Mouse (Mus musculus) C2C12 (cell line): ENCODE measurements around the gene Max. TPM values are rescaled to one million over a fixed set of nuclear protein-coding genes. Genes with fewer than 3 reads are reported as not detected.

Experiments used
- H3K27me3 ChIP-seq: one replicate; pipeline ENCODE4 v1.6.1; 2011; ENCODE audit not compliant: control insufficient read depth, insufficient read depth, insufficient read length
- H3K36me3 ChIP-seq: one replicate; pipeline ENCODE4 v1.6.1; 2011; ENCODE audit not compliant: control insufficient read depth, insufficient read depth
- H3K4me3 ChIP-seq: one replicate; pipeline ENCODE4 v1.5.1; 2011; ENCODE audit warnings: mild to moderate bottlenecking, control low read depth; ENCODE audit not compliant: poor library complexity, insufficient read depth, severe bottlenecking
- H3K79me2 ChIP-seq: one replicate; pipeline ENCODE4 v1.6.1; 2011; ENCODE audit not compliant: control insufficient read depth, insufficient read depth
- H3K79me3 ChIP-seq: one replicate; pipeline ENCODE4 v1.6.1; 2011; ENCODE audit warnings: low read depth, control low read depth
- H3ac ChIP-seq: one replicate; pipeline ENCODE3; 2011; ENCODE audit warnings: low read depth; ENCODE audit not compliant: control insufficient read depth, insufficient read length
- CEBPB ChIP-seq: IDR thresholded peaks from one replicate; pipeline ENCODE4 v1.6.1; 2011; ENCODE audit warnings: low read depth, mild to moderate bottlenecking, control low read depth, moderate library complexity
- CTCF ChIP-seq: IDR thresholded peaks from one replicate; pipeline ENCODE4 v1.5.1; 2011; ENCODE audit not compliant: control insufficient read depth, insufficient read depth, insufficient read length
- FOSL1 ChIP-seq: IDR thresholded peaks from one replicate; pipeline ENCODE4 v1.8.0; 2011; ENCODE audit warnings: mild to moderate bottlenecking, low read length; ENCODE audit not compliant: poor library complexity, insufficient read depth, severe bottlenecking
- MAX ChIP-seq: IDR thresholded peaks from one replicate; pipeline ENCODE4 v1.6.1; 2011; ENCODE audit warnings: mild to moderate bottlenecking, control low read depth
- MYOD1 ChIP-seq: IDR thresholded peaks from one replicate; pipeline ENCODE4 v1.6.1; 2011; ENCODE audit warnings: low read depth; ENCODE audit not compliant: control insufficient read depth, insufficient read length
- MYOG ChIP-seq: IDR thresholded peaks from one replicate; pipeline ENCODE4 v1.6.1; 2011; ENCODE audit not compliant: control insufficient read depth, insufficient read length; ENCODE audit errors: extremely low read depth
- USF1 ChIP-seq: IDR thresholded peaks from one replicate; pipeline ENCODE4 v1.6.1; 2011; ENCODE audit warnings: low read depth, mild to moderate bottlenecking, control low read depth, moderate library complexity
- polyA plus RNA-seq: library from polyadenylated mRNA; unstranded; fragments of >200 nt; fragmentation: generic; extraction: Trizol; gene quantifications from one replicate; pipeline ENCODE4 v1.2.1, GENCODE M21; 2012; ENCODE audit warnings: missing spikeins

The Max gene
- polyA plus RNA-seq, 1 experiment: 52.9 TPM

DNA sequence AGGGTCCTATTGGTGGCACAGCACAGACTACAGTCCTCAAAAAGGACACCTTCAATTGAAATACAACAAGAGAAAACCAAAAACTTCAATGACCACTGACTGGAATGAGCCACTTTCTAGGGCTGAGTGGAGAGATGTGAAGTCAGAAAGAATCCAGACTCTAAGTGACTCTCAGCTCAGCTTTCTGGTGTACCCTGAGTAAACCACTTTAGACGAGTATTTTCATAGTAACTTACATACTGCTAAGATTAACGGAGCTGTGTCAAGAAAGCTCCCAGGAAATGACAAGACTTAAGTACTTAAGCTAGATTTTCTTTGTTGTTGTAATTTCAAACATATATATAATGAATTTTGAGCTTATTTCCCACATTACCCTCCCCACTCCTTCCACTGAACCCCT, 13.8 kb downstream of the Max start:
- H3K4me3 ChIP-seq: no peak overlapping the region
- no peak overlapping the region for H3ac ChIP-seq
- peaks cover 4% of the 10 kb centered on the region for H3K79me3 ChIP-seq
- H3K36me3 ChIP-seq: peaks cover 83% of the 10 kb centered on the region
- no peaks in the 10 kb centered on the region for H3K27me3 ChIP-seq
- peaks cover 11% of the 10 kb centered on the region for H3K79me2 ChIP-seq
- TF ChIP-seq CEBPB (no peak), MYOG (no peak), MAX (no peak), MYOD1 (no peak), CTCF (no peak), FOSL1 (no peak), USF1 (no peak)

DNA sequence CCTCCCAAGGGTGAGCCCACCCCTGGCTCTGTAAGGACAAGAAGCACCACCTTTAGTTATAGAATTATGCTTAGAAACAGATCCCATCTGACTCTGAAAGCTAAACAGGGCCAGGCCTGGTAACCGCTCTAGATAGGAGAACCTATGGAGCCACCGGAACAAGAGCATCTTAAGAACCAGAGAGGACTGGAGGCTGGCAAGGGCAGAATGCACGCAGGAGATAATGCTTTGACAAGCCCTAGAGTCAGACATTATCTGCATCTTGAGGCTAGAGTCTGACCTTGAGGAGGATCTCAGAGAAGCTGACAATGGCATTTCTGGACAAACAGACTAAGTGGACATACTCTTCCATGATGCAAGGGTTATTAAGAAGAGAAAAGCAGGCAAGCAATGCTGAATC, 14.5 kb downstream of the Max start:
- Histone ChIP-seq H3K27me3 (no peaks in the 10 kb centered on the region), H3K36me3 (peaks cover 83% of the 10 kb centered on the region), H3K79me2 (peaks cover 14% of the 10 kb centered on the region), H3K79me3 (peaks cover 4% of the 10 kb centered on the region), H3K4me3 (no peak overlapping the region), H3ac (no peak overlapping the region)
- TF ChIP-seq MYOG: no peak
- TF ChIP-seq CEBPB: no peak
- TF ChIP-seq CTCF: no peak
- TF ChIP-seq MAX: no peak
- no peak for TF ChIP-seq FOSL1
- TF ChIP-seq MYOD1: no peak
- TF ChIP-seq USF1: no peak

DNA sequence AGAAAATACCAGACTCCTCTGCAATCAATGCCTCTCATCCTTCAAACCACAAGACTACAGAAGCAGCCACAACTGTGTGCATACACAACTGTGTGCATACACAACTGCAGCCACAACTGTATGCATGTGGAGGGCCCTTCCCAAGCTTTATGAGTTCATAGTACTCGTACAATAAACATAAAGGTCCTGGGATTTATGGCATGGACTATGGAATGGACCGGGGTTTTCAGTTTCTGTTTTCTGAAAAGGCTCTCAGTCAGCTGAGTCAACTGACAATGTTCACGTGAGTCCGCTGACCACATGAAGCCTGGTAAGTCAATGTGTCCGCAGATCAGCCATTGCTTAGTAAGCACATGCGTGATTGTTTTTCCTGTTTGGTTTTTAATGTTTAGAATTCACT, 18.5 kb downstream of the Max start:
- H3ac ChIP-seq: no peak overlapping the region
- no peak overlapping the region for H3K4me3 ChIP-seq
- H3K79me3 ChIP-seq: peaks cover 4% of the 10 kb centered on the region
- TF ChIP-seq CTCF (no peak), MAX (no peak), MYOD1 (no peak), MYOG (no peak), USF1 (no peak), CEBPB (no peak), FOSL1 (no peak)
- H3K27me3 ChIP-seq: no peaks in the 10 kb centered on the region
- H3K36me3 ChIP-seq: peaks cover 88% of the 10 kb centered on the region
- peaks cover 20% of the 10 kb centered on the region for H3K79me2 ChIP-seq

DNA sequence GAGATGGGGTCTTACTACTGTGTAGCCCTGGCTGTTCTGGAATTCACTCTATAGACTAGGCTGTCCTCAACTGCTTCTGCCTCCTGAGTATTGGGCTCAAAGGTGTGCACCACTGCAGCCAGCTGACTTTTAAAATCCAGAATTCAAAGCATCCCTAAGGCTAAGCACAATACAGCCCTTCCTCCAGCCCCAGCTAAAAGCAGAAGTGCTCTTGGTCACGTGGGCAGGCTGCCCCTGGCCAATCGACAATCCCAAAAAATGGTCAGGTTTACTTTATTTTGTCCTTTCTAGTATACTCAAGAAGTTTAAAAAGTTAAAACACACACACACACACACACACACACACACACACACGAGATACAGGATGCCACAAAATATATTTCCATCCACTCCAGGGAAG, 19.0 kb downstream of the Max start:
- peaks cover 19% of the 10 kb centered on the region for H3K79me2 ChIP-seq
- H3K36me3 ChIP-seq: peaks cover 87% of the 10 kb centered on the region
- H3K4me3 ChIP-seq: no peak overlapping the region
- H3ac ChIP-seq: no peak overlapping the region
- H3K79me3 ChIP-seq: peaks cover 4% of the 10 kb centered on the region
- TF ChIP-seq USF1 (no peak), FOSL1 (no peak), CTCF (no peak), MAX (no peak), MYOD1 (no peak), MYOG (no peak), CEBPB (no peak)
- H3K27me3 ChIP-seq: no peaks in the 10 kb centered on the region

DNA sequence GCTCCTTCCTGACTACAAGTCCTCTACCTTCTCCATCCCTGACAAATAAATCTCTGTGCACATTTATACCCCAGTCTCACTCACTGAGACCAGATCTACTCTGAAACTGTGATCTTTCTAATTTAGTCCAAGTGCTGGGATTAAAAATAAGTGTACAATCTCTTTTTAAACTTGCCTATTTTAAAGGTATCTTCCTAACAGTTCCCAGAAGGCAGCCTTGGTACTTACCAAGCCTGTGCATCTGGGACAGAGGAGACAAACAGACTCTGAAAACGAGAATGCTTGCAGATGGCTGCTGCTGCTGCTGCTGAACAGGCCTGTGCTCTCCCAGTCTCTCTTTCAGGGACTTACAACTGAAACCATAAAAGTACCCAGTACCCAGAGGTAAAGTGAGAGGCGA, 19.5 kb downstream of the Max start:
- Histone ChIP-seq H3K36me3 (peaks cover 87% of the 10 kb centered on the region), H3K27me3 (no peaks in the 10 kb centered on the region), H3ac (no peak overlapping the region), H3K4me3 (no peak overlapping the region), H3K79me2 (peaks cover 14% of the 10 kb centered on the region), H3K79me3 (peaks cover 4% of the 10 kb centered on the region)
- TF ChIP-seq CTCF: no peak
- TF ChIP-seq MAX: no peak
- no peak for TF ChIP-seq MYOD1
- no peak for TF ChIP-seq MYOG
- no peak for TF ChIP-seq USF1
- no peak for TF ChIP-seq CEBPB
- no peak for TF ChIP-seq FOSL1

DNA sequence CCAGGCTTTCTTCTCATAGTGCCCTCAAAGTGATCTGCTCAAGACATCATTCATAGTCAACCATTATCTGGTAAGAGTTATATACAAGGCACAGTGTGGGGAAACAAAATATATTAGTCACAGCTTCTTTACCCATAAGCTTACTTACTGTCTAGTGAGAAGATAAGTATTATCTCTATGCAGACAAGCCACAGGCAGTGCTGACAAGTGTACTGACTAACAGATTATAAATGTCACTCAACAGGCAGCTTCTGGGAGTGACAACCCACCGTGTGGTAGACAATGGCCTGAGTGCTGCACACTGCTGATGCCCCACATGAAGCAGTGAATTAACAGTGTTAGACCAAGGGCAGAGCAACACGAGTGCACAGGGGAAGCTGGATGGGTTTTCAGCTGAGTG, 20.5 kb downstream of the Max start:
- Histone ChIP-seq H3K27me3 (no peaks in the 10 kb centered on the region), H3K79me3 (peaks cover 4% of the 10 kb centered on the region), H3K79me2 (peaks cover 14% of the 10 kb centered on the region), H3ac (no peak overlapping the region), H3K4me3 (no peak overlapping the region), H3K36me3 (peaks cover 87% of the 10 kb centered on the region)
- no peak for TF ChIP-seq FOSL1
- no peak for TF ChIP-seq USF1
- TF ChIP-seq CEBPB: no peak
- no peak for TF ChIP-seq MYOG
